Mouse (Mus musculus) G1E (cell line): ENCODE results near the gene Dmgdh.

Experiments
- CTCF ChIP-seq: IDR thresholded peaks from 2 replicates; pipeline ENCODE4 v1.5.1; 2012; ENCODE audit warnings: low read depth, low read length, inconsistent platforms, mixed read lengths
- GATA1 ChIP-seq: IDR thresholded peaks from 2 replicates; pipeline ENCODE4 v1.6.1; 2012; ENCODE audit warnings: borderline replicate concordance, low read length, inconsistent platforms, mixed read lengths

- no peak for TF ChIP-seq CTCF
- TF ChIP-seq GATA1 = no peak
These were observed 36.1 kb downstream of the Dmgdh start for GRCm38 (mm10) chr13:93710325-93710724.
